Mouse (Mus musculus): ENCODE measurements around the gene Rack1.

The Rack1 gene

GRCm38 (mm10) chr11:48793184-48793583, 6.9 kb upstream of the Rack1 start:
- in situ Hi-C loops (cut with MboI), result no loop called here

- in situ Hi-C loops (cut with MboI), result no loop called here
These were observed 4.9 kb upstream of the Rack1 start for GRCm38 (mm10) chr11:48795221-48795620.

- in situ Hi-C loops (cut with MboI), result no loop called here
These were observed 3.8 kb upstream of the Rack1 start for GRCm38 (mm10) chr11:48796290-48796689.

GRCm38 (mm10) chr11:48797287-48797686, 2.8 kb upstream of the Rack1 start:
- in situ Hi-C loops (cut with MboI), result no loop called here

- in situ Hi-C loops (cut with MboI), result no loop called here
These were observed 1.8 kb upstream of the Rack1 start for GRCm38 (mm10) chr11:48798308-48798707.

- in situ Hi-C loops (cut with MboI), result no loop called here
These were observed 880 bp upstream of the Rack1 start for GRCm38 (mm10) chr11:48798984-48799920.

- in situ Hi-C loops (cut with MboI), result no loop called here
These were observed 2.0 kb downstream of the Rack1 start for GRCm38 (mm10) chr11:48801831-48802772.

GRCm38 (mm10) chr11:48803988-48804387, 3.9 kb downstream of the Rack1 start:
- in situ Hi-C loops (cut with MboI), result no loop called here

GRCm38 (mm10) chr11:48804922-48805321, 4.8 kb downstream of the Rack1 start:
- in situ Hi-C loops (cut with MboI), result no loop called here

GRCm38 (mm10) chr11:48806856-48807562, 6.9 kb downstream of the Rack1 start:
- in situ Hi-C loops (cut with MboI), result no loop called here

- in situ Hi-C loops (cut with MboI), result no loop called here
These were observed 7.6 kb downstream of the Rack1 start for GRCm38 (mm10) chr11:48807563-48808303.

GRCm38 (mm10) chr11:48808304-48808646, 8.1 kb downstream of the Rack1 start:
- in situ Hi-C loops (cut with MboI), result no loop called here

GRCm38 (mm10) chr11:48808737-48809433, 8.8 kb downstream of the Rack1 start:
- in situ Hi-C loops (cut with MboI), result no loop called here

GRCm38 (mm10) chr11:48809434-48809830, 9.3 kb downstream of the Rack1 start:
- in situ Hi-C loops (cut with MboI), result no loop called here

- in situ Hi-C loops (cut with MboI), result no loop called here
These were observed 10.0 kb downstream of the Rack1 start for GRCm38 (mm10) chr11:48810142-48810541.

GRCm38 (mm10) chr11:48813782-48814181, 13.7 kb downstream of the Rack1 start:
- in situ Hi-C loops (cut with MboI), result no loop called here

- in situ Hi-C loops (cut with MboI), result no loop called here
These were observed 15.7 kb downstream of the Rack1 start for GRCm38 (mm10) chr11:48815851-48816250.

GRCm38 (mm10) chr11:48816281-48816781, 16.2 kb downstream of the Rack1 start:
- in situ Hi-C loops (cut with MboI), result no loop called here

GRCm38 (mm10) chr11:48816800-48817665, 16.9 kb downstream of the Rack1 start, which contains the start of gene Trim41:
TSS of gene Trim41 (minus strand) at chr11:48817353.
- in situ Hi-C loops (cut with MboI), result no loop called here

Measured in mature B cell (primary cell).